Mouse (Mus musculus) adipocyte (in vitro differentiated cells): ENCODE measurements around the gene Gm49661.

Source experiments
- DNase-seq: peaks from one replicate; pipeline ENCODE4 v3.0.0-alpha.2; 2016; ENCODE audit warnings: low spot score

Gm49661 gene

GRCm38 (mm10) chr8:84969241-84970134 lies at the start of gene Gm49661, which contains the start of the genes Prdx2 and Rnaseh2a:
Gene Gm49661 (minus strand): TSS chr8:84969433.
Gene Prdx2 (plus strand): TSS chr8:84969587.
Gene Rnaseh2a (minus strand): TSS chr8:84969767.
- DNase-seq = peak; percentile 82

- DNase-seq = no peak
These were observed 48.0 kb upstream of the Gm49661 start for GRCm38 (mm10) chr8:85017209-85017608.

- DNase-seq = no peak
These were observed 47.5 kb upstream of the Gm49661 start for GRCm38 (mm10) chr8:85016724-85017123.

- DNase-seq = no peak
These were observed 45.2 kb upstream of the Gm49661 start, which contains the start of gene Best2 for GRCm38 (mm10) chr8:85014431-85014830. Gene Best2 (minus strand): TSS chr8:85014531.

GRCm38 (mm10) chr8:85013230-85013840 lies 44.1 kb upstream of the Gm49661 start:
- no peak for DNase-seq

- no peak for DNase-seq
These were observed 42.0 kb upstream of the Gm49661 start for GRCm38 (mm10) chr8:85011242-85011641.

GRCm38 (mm10) chr8:85007686-85008085 lies 38.5 kb upstream of the Gm49661 start:
- DNase-seq = no peak

- peak; percentile 88 for DNase-seq
These were observed 28.5 kb upstream of the Gm49661 start for GRCm38 (mm10) chr8:84997649-84998295.

- no peak for DNase-seq
These were observed 27.7 kb upstream of the Gm49661 start for GRCm38 (mm10) chr8:84996978-84997377.

- no peak for DNase-seq
These were observed 26.4 kb upstream of the Gm49661 start for GRCm38 (mm10) chr8:84995680-84996079.

GRCm38 (mm10) chr8:84994375-84994774 lies 25.1 kb upstream of the Gm49661 start:
- DNase-seq = no peak

- DNase-seq = no peak
These were observed 21.6 kb upstream of the Gm49661 start for GRCm38 (mm10) chr8:84990836-84991235.

GRCm38 (mm10) chr8:84990349-84990748 lies 21.1 kb upstream of the Gm49661 start, which contains the start of gene Hook2:
Gene Hook2 (plus strand): TSS chr8:84990603.
- peak; percentile 99 for DNase-seq

GRCm38 (mm10) chr8:84989810-84990209 lies 20.6 kb upstream of the Gm49661 start:
- DNase-seq = peak; percentile 96

GRCm38 (mm10) chr8:84989311-84989731 lies 20.1 kb upstream of the Gm49661 start:
- peak; percentile 76 for DNase-seq

GRCm38 (mm10) chr8:84987903-84988302 lies 18.7 kb upstream of the Gm49661 start:
- no peak for DNase-seq

- DNase-seq = no peak
These were observed 18.2 kb upstream of the Gm49661 start for GRCm38 (mm10) chr8:84987388-84987787.

- no peak for DNase-seq
These were observed 17.2 kb upstream of the Gm49661 start for GRCm38 (mm10) chr8:84986379-84986945.

- DNase-seq = no peak
These were observed 16.6 kb upstream of the Gm49661 start for GRCm38 (mm10) chr8:84985684-84986378.

- DNase-seq = no peak
These were observed 15.9 kb upstream of the Gm49661 start for GRCm38 (mm10) chr8:84985049-84985683.
